Mouse (Mus musculus) heart, postnatal 14 days (tissue): ENCODE results near the gene Gm1043. TPM values are rescaled to one million over a fixed set of nuclear protein-coding genes. Genes with fewer than 3 reads are reported as not detected.

ENCODE experiments used
- DNase-seq, 2 experiments: peaks; one replicate each; pipeline ENCODE4 v3.0.0; 2021 to 2022
- intact Hi-C: fragments of 180-260 bp; cut with DNase I; formaldehyde crosslinking; loops from one replicate; pipeline ENCODE4 v1.15.1; 2025
- total RNA-seq, 2 experiments: library from RNA; stranded (reverse); gene quantifications; 2 replicates each; pipeline ENCODE4 v1.2.3; 2021

Gm1043 gene
- total RNA-seq, 2 experiments from 2014 or later = 0.02 TPM; not detected in 1

- intact Hi-C loops = loop anchor here (5.0 kb wide), 1 partner anchor 158 kb away; no protein-coding TSS in a partner anchor
- no peak for DNase-seq
Measured at GRCm38 (mm10) chr5:37105531-37106456, 20.6 kb downstream of the Gm1043 start.

GRCm38 (mm10) chr5:37107111-37107510 lies 21.9 kb downstream of the Gm1043 start:
- intact Hi-C loops = loop anchor here (5.0 kb wide), 1 partner anchor 160 kb away; no protein-coding TSS in a partner anchor
- DNase-seq = no peak

- intact Hi-C loops = loop anchor here (5.0 kb wide), 1 partner anchor 160 kb away; no protein-coding TSS in a partner anchor
- no peak for DNase-seq
Measured at GRCm38 (mm10) chr5:37107611-37108010, 22.4 kb downstream of the Gm1043 start.

- peak; percentile 37 to 55 for DNase-seq
- intact Hi-C loops = loop anchor here (5.0 kb wide), 1 partner anchor 162 kb away; no protein-coding TSS in a partner anchor
Measured at GRCm38 (mm10) chr5:37109280-37109849, 24.2 kb downstream of the Gm1043 start.

- intact Hi-C loops = no loop called here
- no peak for DNase-seq
Measured at GRCm38 (mm10) chr5:37112389-37112788, 27.2 kb downstream of the Gm1043 start.

- DNase-seq = no peak
- intact Hi-C loops = no loop called here
Measured at GRCm38 (mm10) chr5:37117126-37117525, 32.0 kb downstream of the Gm1043 start.

- DNase-seq = peak in 1 of 2 experiments; percentile 6
- intact Hi-C loops = no loop called here
Measured at GRCm38 (mm10) chr5:37118242-37118641, 33.1 kb downstream of the Gm1043 start.

GRCm38 (mm10) chr5:37121186-37121680 lies 36.1 kb downstream of the Gm1043 start:
- no peak for DNase-seq
- intact Hi-C loops = no loop called here

- no peak for DNase-seq
- intact Hi-C loops = no loop called here
Measured at GRCm38 (mm10) chr5:37131841-37132240, 46.7 kb downstream of the Gm1043 start.

GRCm38 (mm10) chr5:37141745-37142144 lies 56.6 kb downstream of the Gm1043 start:
- intact Hi-C loops = no loop called here
- DNase-seq = no peak

GRCm38 (mm10) chr5:37147536-37147935 lies 62.4 kb downstream of the Gm1043 start:
- intact Hi-C loops = no loop called here
- peak; percentile 25 to 55 for DNase-seq

GRCm38 (mm10) chr5:37150650-37151049 lies 65.5 kb downstream of the Gm1043 start:
- intact Hi-C loops = no loop called here
- DNase-seq = no peak

GRCm38 (mm10) chr5:37154472-37154871 lies 69.3 kb downstream of the Gm1043 start:
- no peak for DNase-seq
- intact Hi-C loops = no loop called here

- intact Hi-C loops = no loop called here
Measured at GRCm38 (mm10) chr5:37158408-37158807, 73.2 kb downstream of the Gm1043 start.

GRCm38 (mm10) chr5:37162871-37163781 lies 78.0 kb downstream of the Gm1043 start:
- DNase-seq = peak; percentile 29 to 55
- intact Hi-C loops = loop anchor here (5.0 kb wide), 1 partner anchor 124 kb away; no protein-coding TSS in a partner anchor

More at GRCm38 (mm10) chr5:37158408-37158807, 73.2 kb downstream of the Gm1043 start:
- DNase-seq = no peak

GRCm38 (mm10) chr5:37176466-37176865 lies 91.3 kb downstream of the Gm1043 start:
- intact Hi-C loops = no loop called here

GRCm38 (mm10) chr5:37177061-37177460 lies 91.9 kb downstream of the Gm1043 start:
- intact Hi-C loops = no loop called here
- no peak for DNase-seq

More at GRCm38 (mm10) chr5:37176466-37176865, 91.3 kb downstream of the Gm1043 start:
- DNase-seq = no peak

GRCm38 (mm10) chr5:37178811-37179210 lies 93.6 kb downstream of the Gm1043 start:
- intact Hi-C loops = no loop called here
- no peak for DNase-seq

- DNase-seq = no peak
- intact Hi-C loops = no loop called here
Measured at GRCm38 (mm10) chr5:37179872-37180271, 94.7 kb downstream of the Gm1043 start.

GRCm38 (mm10) chr5:37180624-37181023 lies 95.5 kb downstream of the Gm1043 start:
- intact Hi-C loops = no loop called here
- DNase-seq = no peak
